Mouse (Mus musculus) kidney, embryonic 16.5 days (tissue): Measurements from ENCODE around the gene Cdr2l. TPM values are rescaled to one million over a fixed set of nuclear protein-coding genes. Genes with fewer than 3 reads are reported as not detected.

Source experiments
- ATAC-seq: fragments of 200-750 bp; cut with Nextera tagmentation; 2 replicates; pipeline ENCODE4 v1.8.0; 2017; ENCODE audit warnings: moderate TSS enrichment; ENCODE audit not compliant: low FRiP score, low TSS enrichment
- H3K27ac ChIP-seq: fragments of 300-500 bp; sonication (generic); 2 replicates; pipeline ENCODE4 v1.5.1; 2014; ENCODE audit warnings: low read length
- H3K27me3 ChIP-seq: fragments of 300-500 bp; sonication (generic); 2 replicates; pipeline ENCODE4 v1.6.1; 2014; ENCODE audit warnings: low read length, control low read depth, mixed read lengths; ENCODE audit not compliant: insufficient read depth
- H3K36me3 ChIP-seq: fragments of 300-500 bp; sonication (generic); 2 replicates; pipeline ENCODE4 v1.6.1; 2014; ENCODE audit warnings: low read length, control low read depth, mixed read lengths; ENCODE audit not compliant: insufficient read depth
- H3K4me1 ChIP-seq: fragments of 300-500 bp; sonication (generic); 2 replicates; pipeline ENCODE4 v1.6.1; 2014; ENCODE audit warnings: low read length, control low read depth, mixed read lengths; ENCODE audit not compliant: insufficient read depth
- H3K4me2 ChIP-seq: fragments of 300-500 bp; sonication (generic); replicated peaks from 2 replicates; pipeline ENCODE4 v1.6.1; 2014; ENCODE audit warnings: low read depth, low read length
- H3K4me3 ChIP-seq: fragments of 300-500 bp; sonication (generic); 2 replicates; pipeline ENCODE4 v1.5.1; 2014; ENCODE audit warnings: mild to moderate bottlenecking, low read length
- H3K9ac ChIP-seq: fragments of 300-500 bp; sonication (generic); replicated peaks from 2 replicates; pipeline ENCODE4 v1.6.1; 2014; ENCODE audit warnings: low read length
- H3K9me3 ChIP-seq: fragments of 300-500 bp; sonication (generic); 2 replicates; pipeline ENCODE4 v1.6.1; 2016; ENCODE audit warnings: low read length, control low read depth
- WGBS: fragments of 180-500 bp; shearing (Covaris S2); extraction: QIAGEN DNeasy Blood & Tissue Kit; methylation state at CpG from one replicate; pipeline ENCODE4 v1.1.7; 2014; 5-methylcytosine and 5-hydroxymethylcytosine counted together
- polyA plus RNA-seq: library from polyadenylated mRNA; unstranded; fragments of >200 nt; fragmentation: Nextera tagmentation; extraction: Ambion mirVana; gene quantifications from 2 replicates; pipeline ENCODE4 v1.2.1, GENCODE M21; 2015

The Cdr2l gene
- polyA plus RNA-seq, 1 experiment from 2014 or later, result 7.9 TPM

GRCm38 (mm10) chr11:115366706-115367394, 14.9 kb upstream of the Cdr2l start:
- WGBS, result 4% methylated on average over 28 of the region's 28 CpGs
- H3K4me1 ChIP-seq, result peaks cover 13% of the 10 kb centered on the region
- H3K36me3 ChIP-seq, result no peaks in the 10 kb centered on the region
- peak overlapping the region; percentile 96 for H3K4me2 ChIP-seq
- peak; percentile 50; the same call in 1 of the 2 replicates for ATAC-seq
- peak overlapping the region; percentile 60 for H3K4me3 ChIP-seq
- peak overlapping the region; percentile 70 for H3K9ac ChIP-seq
- no peaks in the 10 kb centered on the region for H3K9me3 ChIP-seq
- peaks cover 50% of the 10 kb centered on the region for H3K27me3 ChIP-seq
- no peak overlapping the region for H3K27ac ChIP-seq

DNA sequence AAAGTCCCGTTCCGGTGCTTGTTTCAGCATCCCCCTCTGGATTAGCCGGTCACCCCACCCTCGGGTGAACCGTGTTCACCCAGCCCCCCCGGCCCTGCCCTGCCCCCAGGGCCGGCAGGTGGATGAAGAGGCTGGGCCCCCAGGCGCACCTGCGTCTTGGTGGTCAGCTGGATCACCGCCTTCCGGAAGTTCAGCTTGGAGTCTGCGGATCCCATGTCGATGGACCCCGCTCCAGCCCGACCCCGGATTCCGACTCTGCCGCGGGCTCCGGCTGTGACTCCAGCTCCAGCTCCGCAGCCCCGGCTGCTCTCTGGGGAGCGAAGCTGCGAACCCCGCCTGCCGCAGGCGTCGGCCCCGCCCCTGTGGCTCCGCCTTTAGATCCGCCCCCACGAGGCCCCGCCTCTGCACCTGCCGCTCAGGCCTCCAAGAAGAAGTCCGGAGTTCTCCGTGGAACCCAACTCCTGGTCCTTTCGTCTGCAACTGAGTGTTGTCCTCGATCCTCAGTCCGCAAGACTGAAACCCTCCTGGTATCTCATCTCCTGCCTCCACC, 14.2 kb upstream of the Cdr2l start, which contains the start of gene Hid1:
Hid1 (minus strand) TSS at position 362 of the 550 bp plus-strand sequence.
- Histone ChIP-seq H3K27ac (no peak within 1 kb of the TSS), H3K27me3 (peaks cover 50% of the 10 kb centered on the region)
- under 1% methylated on average over 37 of the region's 39 CpGs for WGBS

DNA sequence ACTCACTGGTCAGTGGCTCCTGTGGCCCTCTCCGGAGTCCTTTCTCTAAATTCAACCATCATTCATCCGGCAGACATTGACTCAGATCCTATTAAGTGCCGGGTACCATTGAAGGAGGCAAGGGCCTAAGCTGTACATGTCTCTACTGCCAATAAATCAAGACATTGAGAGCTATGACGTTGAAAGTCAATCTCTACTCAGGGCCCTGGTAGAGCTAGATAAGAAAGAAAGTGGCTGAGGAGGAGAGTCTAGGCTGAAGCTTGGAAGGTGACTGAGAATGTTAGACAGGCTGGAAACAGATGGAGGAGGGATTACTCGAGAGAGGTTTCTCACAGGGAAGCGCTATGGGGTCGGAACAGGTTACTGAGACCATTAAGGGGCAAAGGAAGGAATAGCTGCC, 11.3 kb upstream of the Cdr2l start:
- Histone ChIP-seq H3K9ac (no peak overlapping the region), H3K9me3 (no peaks in the 10 kb centered on the region), H3K27ac (no peak overlapping the region), H3K36me3 (no peaks in the 10 kb centered on the region), H3K27me3 (peaks cover 70% of the 10 kb centered on the region), H3K4me2 (no peak overlapping the region), H3K4me1 (peaks cover 21% of the 10 kb centered on the region), H3K4me3 (no peak overlapping the region)
- 50% methylated on average over 7 of the region's 7 CpGs for WGBS
- no peak for ATAC-seq

More for the DNA sequence above, 14.2 kb upstream of the Cdr2l start, which contains the start of gene Hid1:
- peak within 1 kb of the TSS; percentile 96 for H3K4me2 ChIP-seq
- H3K4me1 ChIP-seq, result peaks cover 13% of the 10 kb centered on the region
- peak within 1 kb of the TSS; percentile 70 for H3K9ac ChIP-seq
- H3K36me3 ChIP-seq, result no peaks in the 10 kb centered on the region
- peak within 1 kb of the TSS; percentile 60 for H3K4me3 ChIP-seq
- no peaks in the 10 kb centered on the region for H3K9me3 ChIP-seq
- ATAC-seq, result peak; percentile 72

DNA sequence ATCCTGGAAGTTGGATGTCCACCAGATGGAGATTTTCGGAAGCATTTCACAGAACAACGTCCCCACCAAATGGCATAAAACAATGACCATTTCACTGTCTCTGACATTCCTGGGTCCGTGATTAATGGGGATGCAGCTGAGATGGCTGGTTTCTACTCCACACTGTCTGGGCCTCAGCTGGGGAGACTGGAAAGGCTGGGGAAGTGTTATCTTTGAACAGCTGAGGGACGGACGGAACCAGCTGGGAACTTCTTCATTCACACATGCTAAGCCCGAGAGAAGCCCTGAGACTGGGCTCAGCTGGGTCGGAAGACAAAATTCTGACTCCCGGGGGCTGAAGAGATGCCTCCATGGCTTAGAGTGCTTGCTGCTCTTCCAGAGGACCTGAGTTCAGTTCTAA, 10.4 kb upstream of the Cdr2l start:
- 53% methylated on average over 8 of the region's 8 CpGs for WGBS
- H3K27me3 ChIP-seq, result peaks cover 76% of the 10 kb centered on the region

GRCm38 (mm10) chr11:115372015-115372414, 9.7 kb upstream of the Cdr2l start:
- Histone ChIP-seq H3K9ac (no peak overlapping the region), H3K9me3 (no peaks in the 10 kb centered on the region), H3K4me3 (no peak overlapping the region), H3K4me2 (no peak overlapping the region), H3K27me3 (peaks cover 70% of the 10 kb centered on the region), H3K36me3 (no peaks in the 10 kb centered on the region), H3K4me1 (peaks cover 12% of the 10 kb centered on the region), H3K27ac (no peak overlapping the region)
- no peak for ATAC-seq
- 34% methylated on average over 1 of the region's 1 CpGs for WGBS

More for the DNA sequence above, 10.4 kb upstream of the Cdr2l start:
- no peak overlapping the region for H3K4me3 ChIP-seq
- peaks cover 18% of the 10 kb centered on the region for H3K4me1 ChIP-seq
- H3K36me3 ChIP-seq, result no peaks in the 10 kb centered on the region
- H3K27ac ChIP-seq, result no peak overlapping the region
- no peaks in the 10 kb centered on the region for H3K9me3 ChIP-seq
- ATAC-seq, result no peak
- no peak overlapping the region for H3K9ac ChIP-seq
- no peak overlapping the region for H3K4me2 ChIP-seq

GRCm38 (mm10) chr11:115372737-115373136, 9.0 kb upstream of the Cdr2l start:
- no peak overlapping the region for H3K4me3 ChIP-seq
- peaks cover 8% of the 10 kb centered on the region; the same call in 1 of the 2 replicates for H3K4me1 ChIP-seq
- ATAC-seq, result no peak
- H3K4me2 ChIP-seq, result no peak overlapping the region
- no peak overlapping the region for H3K9ac ChIP-seq
- no peaks in the 10 kb centered on the region for H3K36me3 ChIP-seq
- H3K9me3 ChIP-seq, result no peaks in the 10 kb centered on the region
- H3K27ac ChIP-seq, result no peak overlapping the region
- 45% methylated on average over 2 of the region's 2 CpGs for whole genome bisulfite sequencing
- peaks cover 65% of the 10 kb centered on the region for H3K27me3 ChIP-seq

- Histone ChIP-seq H3K4me3 (peak overlapping the region; percentile 40), H3K27ac (no peak overlapping the region), H3K4me1 (peaks cover 8% of the 10 kb centered on the region; the same call in 1 of the 2 replicates), H3K9me3 (no peaks in the 10 kb centered on the region), H3K27me3 (peaks cover 55% of the 10 kb centered on the region), H3K4me2 (peak overlapping the region; percentile 57), H3K36me3 (no peaks in the 10 kb centered on the region), H3K9ac (peak overlapping the region; percentile 43)
- ATAC-seq, result peak; percentile 39
- 2% methylated on average over 30 of the region's 30 CpGs for WGBS
Measured at GRCm38 (mm10) chr11:115373805-115374694, 7.7 kb upstream of the Cdr2l start.

GRCm38 (mm10) chr11:115374695-115375425, 6.9 kb upstream of the Cdr2l start:
- peak overlapping the region; percentile 57 for H3K4me2 ChIP-seq
- H3K4me1 ChIP-seq, result peaks cover 8% of the 10 kb centered on the region; the same call in 1 of the 2 replicates
- no peaks in the 10 kb centered on the region for H3K36me3 ChIP-seq
- WGBS, result 63% methylated on average over 12 of the region's 12 CpGs
- peaks cover 47% of the 10 kb centered on the region for H3K27me3 ChIP-seq
- H3K4me3 ChIP-seq, result peak overlapping the region; percentile 40; the same call in 1 of the 2 replicates
- ATAC-seq, result no peak
- H3K27ac ChIP-seq, result no peak overlapping the region
- peak overlapping the region; percentile 43; the same call in 1 of the 2 replicates for H3K9ac ChIP-seq
- no peaks in the 10 kb centered on the region for H3K9me3 ChIP-seq

GRCm38 (mm10) chr11:115376722-115377121, 5.0 kb upstream of the Cdr2l start:
- no peak overlapping the region for H3K9ac ChIP-seq
- no peak overlapping the region for H3K4me2 ChIP-seq
- no peaks in the 10 kb centered on the region for H3K36me3 ChIP-seq
- H3K4me1 ChIP-seq, result peaks cover 14% of the 10 kb centered on the region; the same call in 1 of the 2 replicates
- no peak overlapping the region for H3K4me3 ChIP-seq
- no peak overlapping the region for H3K27ac ChIP-seq
- no peak for ATAC-seq
- H3K9me3 ChIP-seq, result no peaks in the 10 kb centered on the region
- WGBS, result 66% methylated on average over 7 of the region's 7 CpGs
- peaks cover 30% of the 10 kb centered on the region for H3K27me3 ChIP-seq
